Mouse (Mus musculus) T-cell, adult 2 months (primary cell): ENCODE results near the gene Stab1.
A peak's percentile ranks its signal among the peaks of the same experiment; 100 is the strongest.

ENCODE experiments used
- DNase-seq: peaks from one replicate; pipeline ENCODE4 v3.0.0; 2022; ENCODE audit warnings: low spot score

Stab1 gene

DNA sequence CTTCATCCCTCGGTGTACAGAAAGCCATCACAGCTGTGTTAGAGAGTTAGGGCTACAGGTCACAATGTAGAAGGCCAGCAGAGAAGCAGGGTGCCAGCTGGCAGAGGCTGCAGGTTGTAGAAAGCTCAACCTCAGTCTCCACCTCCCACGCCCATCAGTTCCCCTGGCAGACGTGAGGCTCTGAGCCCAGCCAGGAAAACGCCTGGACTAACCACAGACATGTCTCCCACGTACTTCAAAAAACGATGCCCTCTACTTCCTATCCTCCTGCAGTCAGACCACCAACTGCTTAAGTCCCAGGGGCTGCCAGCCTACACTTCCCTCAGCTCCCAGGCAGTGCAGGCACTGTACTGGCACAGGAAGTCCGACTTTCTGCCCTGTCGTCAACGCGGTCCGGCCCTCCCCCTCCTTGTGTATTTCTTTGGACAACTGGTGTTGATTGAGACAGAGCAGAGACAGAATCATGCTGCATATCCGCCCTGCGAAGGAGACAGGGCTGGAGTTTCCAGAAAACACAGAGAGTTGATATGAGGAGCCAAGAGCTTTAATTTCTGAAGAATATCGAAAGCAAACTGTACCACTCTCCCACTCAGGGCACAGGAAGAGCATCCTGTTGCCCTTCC, 26.6 kb upstream of the Stab1 start:
- DNase-seq, result peak; percentile 44

DNA sequence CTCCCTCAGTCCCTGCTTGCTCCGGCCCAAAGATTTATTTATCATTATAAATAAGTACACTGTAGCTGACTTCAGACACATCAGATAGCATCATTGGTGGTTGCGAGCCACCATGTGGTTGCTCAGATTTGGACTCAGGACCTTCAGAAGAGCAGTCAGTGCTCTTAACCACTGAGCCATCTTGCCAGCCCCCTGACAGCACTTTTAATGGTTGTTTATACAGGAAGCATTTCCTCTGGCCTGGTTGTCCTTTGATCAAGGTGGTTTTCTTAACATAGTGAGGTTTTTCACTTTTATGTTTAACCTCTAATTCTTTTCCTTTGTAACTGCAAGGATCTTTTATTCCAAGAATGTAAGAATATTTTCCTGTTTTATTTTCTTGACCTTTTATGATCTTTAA, 26.0 kb upstream of the Stab1 start:
- peak; percentile 65 for DNase-seq

DNA sequence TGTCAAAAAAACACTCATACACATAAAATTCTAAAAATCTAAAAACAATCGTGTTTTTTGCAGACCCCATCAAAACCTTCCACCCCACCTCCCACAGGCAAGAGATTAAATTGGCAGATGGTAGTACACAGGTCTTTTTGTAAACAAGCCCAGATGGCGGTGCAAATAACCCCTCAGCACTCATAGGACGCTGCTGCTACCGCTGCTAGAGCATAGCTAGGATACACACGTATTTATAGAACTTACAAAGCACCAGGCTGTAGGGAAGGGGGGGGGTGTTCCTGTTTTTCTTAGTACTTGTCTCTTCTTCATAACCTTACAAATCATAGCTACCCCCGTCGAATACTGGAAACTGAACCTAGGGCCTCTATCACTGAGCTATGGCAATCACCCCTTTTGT, 25.4 kb upstream of the Stab1 start:
- no peak for DNase-seq

DNA sequence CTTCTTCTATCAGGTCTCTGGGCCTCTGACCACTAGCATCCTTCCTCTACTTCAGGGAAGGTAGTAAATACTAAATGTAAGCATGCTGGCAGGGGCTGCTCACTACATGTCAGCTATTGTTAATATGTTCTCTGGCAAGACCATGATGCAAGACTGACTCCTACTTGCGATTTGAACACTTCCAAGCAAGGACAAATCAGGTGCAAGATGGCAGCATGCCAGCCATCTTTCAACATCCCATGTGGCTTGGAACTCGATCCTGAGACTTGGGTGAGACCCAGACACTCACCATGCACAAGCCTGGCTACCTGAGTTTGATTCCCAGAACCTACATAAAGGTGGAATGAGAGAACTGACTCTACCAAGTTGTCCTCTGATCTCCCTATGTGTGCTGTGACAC, 23.5 kb upstream of the Stab1 start:
- no peak for DNase-seq

DNA sequence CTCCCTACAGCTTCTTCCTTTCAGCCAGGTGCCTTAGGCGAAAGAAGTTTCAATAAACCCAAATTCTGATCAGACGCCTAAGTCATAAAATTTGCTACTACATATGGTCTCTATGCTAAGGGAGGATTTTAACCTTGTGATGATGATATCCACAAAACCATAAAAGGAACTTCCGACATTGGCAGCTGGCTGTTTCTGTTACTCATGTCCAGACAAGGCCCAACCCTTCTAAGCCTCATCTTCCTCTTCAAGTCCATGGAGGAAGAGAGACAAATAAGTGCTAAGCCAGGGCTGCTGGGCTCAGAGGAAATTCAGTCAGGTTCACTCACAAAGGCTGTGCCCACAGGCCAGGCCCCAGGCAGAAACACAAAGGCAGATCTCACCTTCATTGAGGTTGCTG, 20.9 kb upstream of the Stab1 start:
- no peak for DNase-seq

DNA sequence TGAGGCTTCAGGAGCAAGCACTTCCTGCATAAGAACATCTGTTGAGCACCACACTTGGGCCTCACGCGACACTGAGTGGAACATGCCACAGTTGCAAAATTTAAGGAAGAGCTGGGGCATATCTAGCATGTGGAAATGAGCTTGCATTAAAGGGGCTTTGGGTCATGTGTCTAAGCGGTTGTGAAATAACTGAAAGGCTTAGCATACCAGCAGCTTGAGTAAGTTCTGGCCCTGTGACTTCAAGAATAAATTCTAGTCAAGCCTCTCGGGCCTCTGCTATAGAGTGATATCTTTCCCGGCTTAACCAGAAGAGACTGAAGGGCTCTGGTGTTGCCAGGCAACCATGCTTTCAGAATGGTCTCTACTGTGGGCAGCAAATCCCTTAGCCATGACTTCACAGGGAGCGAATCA, 20.3 kb upstream of the Stab1 start:
- no peak for DNase-seq

DNA sequence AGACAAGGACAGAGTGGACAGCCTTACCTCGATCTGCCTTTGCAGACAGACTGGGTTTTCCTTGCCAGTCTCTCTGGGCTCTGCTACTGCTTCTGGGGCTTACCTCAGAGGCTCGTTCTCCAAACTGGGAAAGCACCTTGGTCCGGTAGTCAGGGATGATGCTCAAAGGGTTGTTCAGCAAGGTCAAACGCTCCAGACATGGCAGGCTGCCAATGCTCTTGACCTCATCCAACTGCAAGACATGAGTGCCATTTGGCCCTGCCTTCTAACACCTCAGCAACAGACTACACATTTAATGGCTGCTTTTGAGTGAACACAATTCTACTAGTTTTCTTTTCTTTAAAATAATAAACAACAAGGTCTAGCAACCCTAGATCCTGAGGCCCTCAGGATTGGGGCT, 18.2 kb upstream of the Stab1 start:
- no peak for DNase-seq

DNA sequence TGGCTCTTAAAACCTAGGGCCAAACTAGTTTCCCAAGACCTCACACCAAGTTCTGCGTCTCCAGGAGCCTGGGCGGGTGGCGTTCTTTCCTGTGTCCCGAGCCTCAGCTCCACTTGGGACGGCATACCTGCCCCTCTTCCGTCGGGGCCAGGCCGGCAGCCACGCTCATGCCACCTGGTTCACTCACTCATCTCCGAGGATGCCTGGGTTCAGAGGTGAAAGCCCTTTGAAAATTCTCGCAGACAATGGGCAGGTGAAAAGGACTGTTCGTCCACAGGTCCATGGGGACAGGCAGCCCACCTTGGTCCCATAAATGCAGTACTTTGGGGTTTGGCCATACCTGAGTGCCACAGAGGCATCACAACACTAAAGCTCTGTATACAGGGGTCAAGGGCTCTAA, 15.8 kb upstream of the Stab1 start:
- DNase-seq, result no peak

DNA sequence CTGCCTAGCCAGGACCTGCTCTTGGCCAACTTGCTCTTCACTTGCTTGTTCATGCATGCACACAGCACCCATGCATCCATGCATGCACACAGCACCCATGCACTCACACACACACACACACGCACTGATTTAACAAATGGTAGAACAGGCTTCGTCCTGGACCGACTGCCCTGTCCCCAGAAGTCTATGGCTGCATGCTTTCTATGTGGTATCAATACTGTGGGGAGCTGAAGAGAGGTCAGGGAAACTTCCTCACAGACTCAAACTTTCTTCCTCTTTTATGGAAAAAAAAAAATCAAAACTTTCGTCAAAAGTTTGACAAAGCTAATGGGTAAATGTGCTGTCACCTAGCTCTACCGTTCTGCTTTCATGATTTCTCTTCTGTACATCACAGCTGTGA, 15.1 kb upstream of the Stab1 start:
- DNase-seq, result no peak

DNA sequence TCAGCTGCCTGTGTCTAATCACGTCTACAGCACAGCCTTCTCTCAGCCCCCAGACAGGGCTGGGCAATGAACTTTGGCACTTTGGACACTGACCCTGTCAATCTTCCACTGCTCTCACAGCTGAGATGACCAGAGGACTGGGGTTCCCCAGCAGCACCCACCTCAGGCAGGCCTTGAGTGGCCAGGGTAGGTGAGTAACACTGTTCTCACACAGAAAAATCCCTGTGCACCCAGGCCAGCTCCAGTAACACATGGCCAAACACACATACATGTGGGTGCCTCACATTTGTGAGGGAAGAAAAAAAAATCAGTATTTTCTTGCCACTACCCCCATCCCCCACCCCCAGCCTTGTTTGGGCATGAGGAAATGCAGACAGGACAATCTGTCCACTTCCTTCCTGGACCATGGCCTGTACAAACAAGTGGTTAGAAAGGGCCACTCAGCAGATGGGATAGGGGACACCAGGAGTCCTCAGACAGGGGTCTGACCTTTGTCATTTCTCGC, 14.4 kb upstream of the Stab1 start:
- DNase-seq, result no peak

DNA sequence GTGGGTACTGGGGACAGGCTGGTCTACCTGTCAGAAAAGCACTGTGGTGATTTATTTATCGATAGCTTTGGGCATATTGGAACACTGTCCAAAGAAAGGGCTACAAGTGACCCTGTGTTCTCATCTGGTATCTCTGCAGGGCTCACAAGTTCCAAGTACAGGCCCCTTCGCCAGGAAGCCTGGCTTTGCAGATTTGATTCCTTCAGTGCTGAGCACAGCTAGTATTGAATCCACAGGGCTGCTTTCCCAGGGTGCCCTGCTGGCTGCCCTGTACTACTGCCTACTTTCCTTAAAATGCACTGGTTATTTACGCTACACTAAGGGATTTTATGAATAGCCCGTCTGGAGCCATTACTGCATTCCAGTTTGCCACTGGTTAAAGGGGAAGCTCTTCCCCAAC, 13.1 kb upstream of the Stab1 start:
- no peak for DNase-seq

DNA sequence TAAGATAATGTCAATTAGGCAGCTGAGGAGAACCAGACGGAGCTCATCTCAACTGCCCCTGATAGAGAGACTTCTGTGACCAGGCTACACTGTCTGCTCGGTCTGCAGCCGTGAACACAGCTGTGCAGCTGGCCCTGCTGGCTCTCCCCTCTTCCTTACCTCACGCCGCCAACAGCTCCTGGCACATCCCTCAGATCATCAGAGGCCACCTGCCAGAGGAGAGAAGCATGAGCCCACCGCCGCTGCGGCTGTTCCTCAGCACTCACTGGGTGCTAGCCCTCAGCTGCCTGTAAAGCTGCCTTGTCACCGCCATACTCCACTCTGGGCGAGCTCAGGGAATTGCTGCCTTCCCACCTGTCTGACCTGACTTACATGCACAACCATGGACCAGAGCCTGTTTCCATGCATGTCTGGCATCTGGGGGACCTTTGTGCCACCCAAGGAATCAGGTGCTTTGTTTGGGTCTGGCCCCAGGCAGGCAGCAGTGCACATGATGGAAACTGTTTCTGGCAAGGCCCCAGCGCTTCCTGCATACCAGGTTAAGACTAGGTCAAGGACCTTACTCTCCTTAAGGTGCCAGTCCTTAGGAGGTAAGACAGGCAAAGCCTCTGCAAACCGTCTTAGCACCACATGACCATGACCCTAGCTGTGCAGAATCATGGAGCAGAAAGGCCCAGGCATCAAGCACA, 11.4 kb upstream of the Stab1 start:
- no peak for DNase-seq

DNA sequence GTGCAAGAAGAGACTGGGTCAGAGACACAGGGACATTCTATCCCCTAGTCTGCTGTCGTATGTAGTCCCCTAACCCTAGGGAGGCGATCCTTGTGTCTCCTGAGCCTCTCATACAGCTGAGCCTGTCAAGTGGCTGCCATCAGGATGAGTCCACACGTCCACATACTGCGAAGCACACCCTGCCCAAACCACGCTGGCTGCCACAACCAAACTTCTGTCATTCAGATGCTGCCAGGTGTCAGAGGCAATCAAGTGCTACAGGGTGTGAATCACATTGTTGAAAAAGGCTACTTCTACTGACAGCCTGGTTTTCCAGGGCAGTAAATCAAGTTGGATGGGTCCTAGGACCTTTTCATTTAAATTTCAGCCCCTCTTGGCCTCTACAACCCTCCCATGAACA, 9.3 kb upstream of the Stab1 start:
- DNase-seq, result no peak

DNA sequence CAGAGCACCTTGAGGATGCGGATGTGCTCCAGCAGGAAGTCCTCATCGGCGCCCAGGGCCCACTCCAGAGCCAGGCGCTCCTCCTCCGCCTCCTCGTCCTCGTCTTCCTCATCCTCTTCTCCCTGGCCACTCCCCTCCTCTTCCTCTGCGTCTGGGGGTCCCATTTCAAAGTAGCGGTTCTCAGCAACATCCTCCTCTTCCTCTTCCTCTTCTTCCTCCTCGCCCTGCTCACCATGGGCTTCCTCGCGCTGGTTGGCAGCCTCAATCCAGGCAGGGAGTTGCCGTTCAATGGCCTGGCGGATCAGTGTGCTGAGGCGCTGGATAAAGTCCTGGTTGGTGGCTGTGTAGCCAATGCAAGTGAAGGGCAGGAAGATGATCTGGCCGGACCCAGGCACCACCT, 8.8 kb upstream of the Stab1 start:
- DNase-seq, result no peak

DNA sequence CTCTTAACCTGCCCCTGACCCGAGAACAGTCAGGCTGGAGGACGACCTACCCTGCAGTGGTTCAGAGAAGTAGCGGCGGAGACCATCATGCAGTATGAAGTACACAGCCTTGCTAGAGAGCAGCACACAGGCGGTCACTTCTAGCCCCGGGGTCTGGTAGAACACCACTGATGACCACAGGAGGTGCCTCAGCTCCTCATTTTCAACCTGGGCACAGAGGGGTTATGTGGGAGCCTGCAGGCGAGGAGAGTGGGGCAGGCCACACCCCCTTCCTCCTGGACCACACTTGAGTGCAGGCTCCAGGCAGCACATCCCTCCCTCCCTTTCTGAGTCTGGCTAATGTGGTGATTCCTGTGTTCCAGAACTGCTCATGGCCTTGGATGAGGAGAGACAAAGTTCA, 5.1 kb upstream of the Stab1 start:
- DNase-seq, result no peak

DNA sequence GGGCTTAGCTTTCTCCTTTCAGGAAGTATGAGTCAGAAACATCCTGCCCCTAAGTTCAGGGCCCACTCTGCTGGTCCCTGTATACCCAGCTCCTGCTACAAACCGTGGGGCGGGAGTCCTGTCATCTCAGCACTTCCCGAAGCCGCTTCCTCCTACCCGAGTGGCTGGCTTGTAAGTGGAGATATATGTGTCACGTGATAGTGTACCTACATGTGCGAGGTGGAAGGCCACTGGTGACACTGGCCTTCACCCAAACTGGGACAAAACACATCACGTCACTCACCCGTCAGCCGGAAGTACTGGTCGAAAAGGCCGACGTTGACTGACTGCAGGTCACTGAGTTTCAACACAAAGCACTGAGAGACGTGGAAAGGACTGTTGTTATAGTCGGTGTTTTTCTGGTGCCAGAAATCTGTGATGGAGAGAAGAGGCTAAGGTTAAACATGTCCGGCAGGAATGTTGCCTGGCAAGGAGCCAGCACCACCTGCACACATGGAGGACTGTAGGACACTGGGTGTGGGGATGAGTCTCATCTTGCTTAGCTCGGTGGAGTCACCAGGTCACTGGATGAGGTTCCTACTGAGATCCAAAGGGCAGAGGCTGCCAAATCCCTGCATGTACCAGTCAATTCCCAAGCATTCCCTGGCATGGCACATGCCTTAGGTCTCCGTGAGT, 4.5 kb upstream of the Stab1 start:
- DNase-seq, result no peak

DNA sequence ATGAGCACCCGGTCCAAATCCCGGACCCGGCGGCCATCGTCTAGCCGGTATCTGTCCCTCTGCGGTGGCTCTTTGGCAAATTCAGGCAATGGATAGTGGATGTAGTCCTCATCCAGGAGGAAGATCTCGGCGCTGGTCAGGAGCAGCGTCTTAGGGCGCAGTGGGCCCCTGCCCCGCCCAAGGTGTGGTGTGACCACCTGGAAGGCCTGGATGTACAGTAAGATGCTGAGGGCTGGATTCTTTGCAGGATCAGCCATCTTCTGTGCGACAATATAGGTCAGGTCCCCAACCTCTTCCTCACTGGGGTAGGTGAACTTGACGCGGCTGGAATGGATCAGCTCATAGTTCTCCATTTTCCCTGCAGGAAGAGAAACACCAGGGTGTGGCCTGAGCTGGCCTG, 3.4 kb upstream of the Stab1 start:
- DNase-seq, result no peak

DNA sequence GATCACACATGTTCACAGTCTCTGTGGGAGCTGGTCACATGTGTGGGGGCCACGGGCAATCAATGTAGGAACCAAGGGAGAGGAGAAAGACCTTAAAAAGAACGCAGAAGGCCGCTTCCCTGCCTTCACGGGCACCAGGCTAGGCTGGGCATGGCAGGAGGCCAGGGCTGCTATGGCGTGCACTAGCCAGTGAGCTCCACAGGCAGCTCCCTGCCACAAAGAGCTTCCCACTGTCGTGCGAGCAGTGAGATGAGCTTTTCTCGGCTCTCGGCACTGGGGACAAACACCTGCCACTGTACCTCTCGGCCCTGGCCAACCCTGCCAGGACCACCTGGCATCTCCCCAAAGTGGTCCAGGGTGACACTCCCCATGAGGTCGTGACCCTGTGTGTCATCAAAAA, 2.9 kb upstream of the Stab1 start:
- DNase-seq, result no peak

DNA sequence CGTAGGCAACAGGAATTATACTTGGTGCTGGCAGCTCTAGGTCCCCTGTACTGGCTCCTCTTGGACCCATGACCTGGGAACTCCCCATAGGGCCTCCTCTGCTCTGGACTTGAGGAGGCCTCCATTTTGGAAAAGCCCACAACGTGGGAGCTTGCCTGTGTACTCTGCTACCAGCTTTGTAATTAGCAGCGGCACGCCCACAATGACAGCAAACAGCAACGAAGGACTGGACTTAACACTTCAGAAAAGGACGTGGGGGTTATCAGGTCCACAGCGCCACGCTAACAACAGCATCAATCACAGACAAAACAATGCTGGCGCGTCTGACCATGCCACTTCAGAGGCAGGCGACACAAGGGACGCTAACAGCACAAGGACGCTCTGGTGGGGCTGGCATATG, 2.5 kb upstream of the Stab1 start:
- no peak for DNase-seq

DNA sequence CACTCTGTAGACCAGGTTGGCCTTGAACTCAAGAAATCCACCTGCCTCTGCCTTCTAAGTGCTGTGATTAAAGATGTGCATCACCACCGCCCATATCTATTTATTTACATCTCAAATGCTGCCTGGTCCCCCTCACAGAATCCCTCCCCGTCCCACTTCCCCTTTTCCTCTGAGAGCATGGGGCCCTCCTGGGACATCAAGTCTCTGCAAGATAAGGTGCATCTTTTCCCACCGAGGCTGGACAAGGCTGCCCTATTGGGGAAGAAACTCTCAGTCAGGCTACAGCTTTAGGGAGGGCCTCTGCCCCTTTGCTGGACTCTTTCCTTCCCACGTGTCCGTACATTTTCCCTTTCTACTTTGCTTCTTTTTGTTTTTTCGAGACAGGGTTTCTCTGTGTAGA, 1.1 kb upstream of the Stab1 start:
- no peak for DNase-seq

DNA sequence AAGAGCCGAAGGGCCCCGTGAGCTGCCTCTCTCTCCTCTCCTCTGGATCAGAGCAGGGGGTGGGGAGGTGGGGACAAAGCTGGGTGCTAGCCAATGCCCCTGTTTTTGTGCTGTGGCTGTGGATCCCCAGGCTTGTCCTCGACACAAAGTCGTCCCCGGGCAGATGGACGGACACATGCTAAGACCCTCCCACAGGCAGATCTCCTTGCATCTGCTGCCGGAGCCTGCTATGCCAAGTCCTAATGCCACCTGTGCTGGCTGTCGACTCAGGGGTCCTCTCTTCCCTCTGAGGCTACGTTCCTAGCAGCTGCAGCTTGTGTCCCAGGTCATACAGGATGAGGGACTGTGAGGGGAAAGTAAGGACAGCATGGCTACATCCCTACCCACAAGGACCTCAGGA, 1.6 kb downstream of the Stab1 start:
- no peak for DNase-seq

DNA sequence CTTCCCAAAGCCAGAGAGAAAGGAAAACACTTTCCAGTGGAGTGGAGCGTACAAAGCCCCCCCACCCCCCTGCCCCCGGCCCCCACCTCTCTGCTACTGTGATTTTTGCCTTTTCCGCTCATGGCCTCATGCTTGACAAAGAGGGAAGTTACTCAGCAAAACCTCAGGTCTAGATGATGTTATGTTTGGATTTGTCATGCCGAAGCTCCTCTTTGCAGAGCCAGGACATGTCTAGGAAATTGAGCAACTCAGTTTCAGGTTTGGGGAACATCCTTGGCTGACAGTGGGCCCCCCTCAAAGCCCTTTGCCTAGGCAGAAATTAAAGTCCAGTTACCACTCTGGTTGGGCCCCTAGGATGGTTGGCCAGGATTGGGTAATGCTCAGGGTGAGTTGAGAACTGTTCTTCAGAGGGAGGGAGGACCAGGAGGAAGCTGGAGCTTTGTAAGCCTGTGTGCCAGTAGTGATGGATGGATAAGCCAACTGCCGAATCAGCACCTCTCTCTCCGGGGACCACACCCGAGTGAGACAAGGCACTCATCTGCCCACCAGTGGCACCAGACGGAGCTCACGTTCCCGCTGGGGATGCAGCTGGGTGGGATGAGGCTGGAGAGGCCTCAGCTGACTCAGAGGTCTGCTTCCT, 2.3 kb downstream of the Stab1 start:
- no peak for DNase-seq

DNA sequence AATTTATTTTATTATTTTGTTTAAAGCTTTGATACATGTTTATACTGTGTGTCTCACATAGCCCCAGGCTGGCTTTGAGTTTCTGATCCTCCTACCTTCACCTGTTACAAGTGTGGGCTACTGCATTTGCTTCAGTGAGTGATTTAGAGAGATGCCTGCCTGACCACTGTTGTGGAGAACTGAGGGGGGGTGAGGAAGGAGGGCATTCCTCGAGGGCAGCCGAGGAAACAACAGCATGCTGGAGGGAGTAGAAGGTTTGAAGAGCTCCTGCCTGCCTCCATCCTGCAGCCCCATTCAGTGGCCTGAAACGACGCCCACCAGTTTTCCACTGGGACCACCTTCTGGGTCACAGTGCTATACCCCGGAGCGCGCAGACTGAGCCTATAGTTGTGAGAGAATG, 3.0 kb downstream of the Stab1 start:
- DNase-seq, result no peak
